Mouse (Mus musculus) kidney, postnatal 4 days (tissue): ENCODE data around the gene Urgcp.

Experiments used
- DNase-seq, 2 experiments: peaks; one replicate each; pipeline ENCODE4 v3.0.0; 2021; ENCODE audit warnings: mixed read lengths in 2 of 2

The Urgcp gene

DNA sequence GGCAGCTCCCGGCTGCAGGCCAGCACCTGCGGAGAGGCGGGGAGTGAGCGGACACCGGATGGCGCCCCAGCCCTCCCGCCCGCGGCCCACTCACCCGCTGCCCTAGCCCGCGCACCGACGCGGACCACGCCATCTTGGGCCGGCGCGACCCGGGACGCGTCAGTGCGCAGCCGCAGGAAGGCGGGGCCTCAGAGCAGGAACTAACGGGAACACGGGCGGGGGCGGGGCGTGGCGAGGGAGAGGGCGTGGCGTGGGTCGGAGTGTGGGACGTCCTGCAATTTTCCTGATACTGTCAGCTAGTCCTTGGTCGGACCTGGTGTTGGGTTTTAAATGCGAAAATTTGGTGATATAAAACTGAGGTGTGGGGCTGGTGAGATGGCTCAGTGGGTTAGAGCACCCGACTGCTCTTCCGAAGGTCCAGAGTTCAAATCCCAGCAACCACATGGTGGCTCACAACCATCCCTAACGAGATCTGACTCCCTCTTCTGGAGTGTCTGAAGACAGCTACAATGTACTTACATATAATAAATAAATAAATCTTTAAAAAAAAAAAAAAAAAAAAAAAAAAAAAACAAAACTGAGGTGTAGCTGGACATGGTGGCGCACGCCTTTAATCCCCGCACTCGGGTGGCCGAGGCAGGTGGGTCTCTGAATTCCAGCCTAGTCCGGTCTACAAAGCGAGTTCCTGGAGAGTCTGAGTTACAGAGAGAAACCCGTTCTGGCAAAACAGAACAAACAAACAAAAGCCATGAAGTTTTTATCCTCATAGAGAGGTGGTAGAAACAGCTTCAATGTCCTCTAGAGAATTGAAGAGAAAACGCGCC, 54.4 kb downstream of the Urgcp start:
- peak; percentile 97 for DNase-seq

DNA sequence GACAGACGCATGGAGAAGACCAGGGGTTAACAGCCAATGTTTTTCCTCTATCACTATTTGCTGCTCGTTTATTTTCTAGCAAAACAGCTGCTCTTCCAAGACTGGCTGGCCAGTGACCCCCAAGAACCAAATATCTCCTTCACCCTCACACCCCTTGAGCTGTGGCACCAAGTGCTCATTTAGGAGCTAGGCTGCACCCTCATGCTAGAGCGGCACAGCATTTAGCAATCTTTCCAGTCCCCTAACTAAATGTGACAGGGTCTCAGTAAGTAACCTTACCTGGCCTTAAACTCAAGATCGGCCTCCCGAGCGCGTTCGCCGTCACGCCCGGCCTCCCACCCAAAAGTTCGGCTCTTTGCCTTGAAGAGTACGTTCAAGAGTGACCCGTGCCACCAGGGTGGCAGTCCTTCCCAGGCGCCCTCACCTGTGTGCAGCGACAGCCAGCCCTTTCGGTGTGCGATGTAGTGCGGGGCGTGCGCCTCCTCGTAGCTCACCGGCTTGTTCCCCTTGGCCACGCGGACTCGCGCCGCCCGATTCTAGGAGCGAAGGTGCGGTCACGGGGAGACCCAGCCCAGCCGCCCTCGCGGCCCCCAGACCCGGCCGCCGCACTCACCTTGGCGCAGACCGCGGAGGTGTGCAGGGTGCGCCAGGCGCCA, 55.2 kb downstream of the Urgcp start:
- no peak for DNase-seq

DNA sequence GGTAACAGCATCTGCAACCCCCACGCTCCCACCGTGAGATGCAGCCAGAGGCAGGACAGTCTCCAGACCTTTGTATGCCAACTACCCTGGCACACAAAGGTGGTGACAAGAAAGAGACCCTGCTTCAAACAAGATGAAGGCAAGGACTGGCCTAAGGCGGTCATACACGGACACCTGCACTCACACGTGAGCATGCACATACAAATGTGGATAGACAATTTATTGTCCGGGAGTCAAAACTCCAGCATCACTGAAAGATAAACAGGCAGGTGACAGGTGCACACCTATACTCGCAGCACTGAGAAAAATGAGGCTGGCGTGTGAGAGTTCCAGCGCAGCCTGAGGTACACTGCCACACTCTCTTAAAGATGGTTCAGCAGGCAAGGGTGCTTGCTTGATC, 56.2 kb downstream of the Urgcp start:
- no peak for DNase-seq

DNA sequence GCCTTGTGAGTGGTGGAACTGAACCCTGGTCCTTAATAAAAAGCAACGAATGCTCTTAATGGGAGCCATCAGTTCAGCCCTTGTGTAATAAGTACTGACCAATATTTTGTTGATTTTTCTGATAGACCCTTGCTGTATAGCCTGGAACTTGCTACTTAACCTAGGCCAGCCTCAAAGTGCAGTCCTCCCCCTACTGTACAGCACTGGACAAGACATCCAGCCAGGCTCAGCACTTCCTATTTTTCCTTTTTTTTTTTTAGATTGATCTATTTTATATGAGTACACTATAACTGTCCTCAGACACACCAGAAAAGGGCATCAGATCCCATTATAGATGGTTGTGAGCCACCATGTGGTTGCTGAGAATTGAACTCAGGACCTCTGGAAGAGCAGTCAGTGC, 58.8 kb downstream of the Urgcp start:
- DNase-seq = no peak

DNA sequence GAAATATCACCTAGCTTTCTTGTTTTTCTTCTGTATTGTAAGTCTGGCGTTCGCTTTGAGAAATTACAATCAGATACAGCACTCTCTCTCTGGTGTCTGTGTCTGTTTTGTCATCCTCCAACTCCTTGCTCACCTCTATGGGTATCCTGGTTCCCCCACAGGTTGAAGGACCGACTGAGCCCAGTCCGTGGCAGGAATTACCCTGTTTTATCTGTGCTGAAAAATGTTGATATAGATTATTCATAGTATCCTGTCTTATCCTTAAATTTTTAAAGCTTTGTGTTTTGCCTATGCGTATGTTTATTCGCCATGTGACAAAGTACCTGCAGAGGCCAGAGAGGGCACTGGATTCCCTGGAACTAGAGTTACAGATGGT, 59.2 kb downstream of the Urgcp start:
- no peak for DNase-seq

DNA sequence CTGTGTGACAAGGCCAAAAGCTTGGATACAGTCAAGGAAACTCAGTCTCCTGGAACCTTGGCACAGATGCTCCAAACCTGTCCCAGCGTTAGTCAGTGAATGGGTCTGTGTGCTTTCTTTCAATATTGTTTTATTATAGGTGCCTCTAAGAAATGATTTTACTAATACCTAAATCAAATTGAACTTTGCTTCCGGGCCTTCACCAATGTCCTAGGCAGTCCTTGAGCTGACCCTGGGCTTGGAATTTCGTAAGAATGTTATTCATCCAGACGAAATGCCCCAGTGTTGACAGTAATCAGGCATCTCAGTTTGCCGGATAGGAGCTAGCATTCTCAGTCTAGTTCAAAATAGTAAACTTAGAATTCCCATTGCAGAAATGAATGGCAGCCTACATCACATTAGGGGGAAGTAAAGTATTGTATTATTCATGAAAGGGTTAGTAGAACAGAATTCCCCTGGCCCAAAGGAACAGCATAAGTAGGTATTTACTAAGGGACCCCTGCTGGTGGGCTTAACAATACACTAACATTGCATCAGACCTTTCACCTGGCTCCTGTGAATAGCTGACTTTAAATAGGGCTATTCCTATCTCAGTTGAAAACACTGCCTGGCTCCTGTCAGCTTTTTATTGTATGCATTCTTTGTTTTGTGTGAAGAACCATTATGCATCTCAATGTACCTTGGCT, 59.8 kb downstream of the Urgcp start:
- DNase-seq = no peak

DNA sequence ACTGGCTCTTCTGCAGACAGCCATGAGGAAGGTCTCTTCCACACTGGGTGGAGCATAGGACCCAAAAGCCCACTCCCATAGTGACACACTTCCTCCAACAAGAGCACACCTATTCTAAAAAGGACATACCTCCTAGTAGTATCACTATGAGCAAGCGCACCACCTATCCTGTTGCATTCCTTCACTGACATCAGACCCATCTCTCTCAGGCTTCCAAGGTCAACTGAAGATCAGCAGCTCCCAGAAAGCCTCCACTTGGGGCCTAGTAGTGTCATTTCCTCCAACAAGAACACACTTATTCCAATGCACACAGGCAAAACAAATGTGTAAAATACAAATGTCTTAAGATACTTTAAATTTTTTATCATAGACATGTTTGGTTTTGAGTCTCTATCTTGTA, 60.4 kb downstream of the Urgcp start:
- no peak for DNase-seq

DNA sequence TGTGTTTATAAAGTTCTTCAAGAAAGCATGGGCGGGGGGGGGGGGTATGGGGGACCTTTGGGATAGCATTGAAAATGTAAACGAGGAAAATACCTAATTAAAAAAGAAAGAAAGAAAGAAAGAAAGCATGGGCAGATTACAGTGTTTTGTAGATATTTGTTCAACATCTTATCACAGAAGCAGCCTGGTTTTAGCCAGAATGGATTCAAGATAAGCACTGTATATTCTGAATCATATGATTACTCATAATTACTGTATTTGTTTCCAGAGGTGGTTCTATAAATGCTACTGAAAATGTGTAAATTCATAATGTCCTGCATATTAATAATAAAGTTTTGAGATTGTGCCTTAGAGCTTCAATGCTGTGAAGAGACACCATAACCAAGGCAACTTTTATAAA, 60.9 kb downstream of the Urgcp start:
- DNase-seq = no peak

DNA sequence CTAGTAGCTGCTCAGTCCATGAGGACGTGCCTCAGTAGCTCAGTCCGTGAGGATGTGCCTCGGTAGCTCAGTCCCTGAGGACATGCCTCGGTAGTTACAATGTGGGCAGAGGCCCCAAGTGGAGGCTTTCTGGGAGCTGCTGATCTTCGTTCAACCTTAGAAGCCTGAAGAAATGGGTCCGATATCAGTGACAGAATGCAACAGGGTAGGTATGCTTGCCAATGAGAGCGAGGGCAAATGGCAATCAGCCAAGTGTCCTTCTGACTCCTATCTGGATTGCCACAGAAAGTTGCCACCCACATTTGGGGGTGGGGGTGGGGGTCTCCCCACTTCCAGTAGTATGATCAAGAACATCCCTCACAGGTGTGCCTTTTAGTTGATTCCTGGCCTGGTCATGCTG, 61.4 kb downstream of the Urgcp start:
- no peak for DNase-seq

DNA sequence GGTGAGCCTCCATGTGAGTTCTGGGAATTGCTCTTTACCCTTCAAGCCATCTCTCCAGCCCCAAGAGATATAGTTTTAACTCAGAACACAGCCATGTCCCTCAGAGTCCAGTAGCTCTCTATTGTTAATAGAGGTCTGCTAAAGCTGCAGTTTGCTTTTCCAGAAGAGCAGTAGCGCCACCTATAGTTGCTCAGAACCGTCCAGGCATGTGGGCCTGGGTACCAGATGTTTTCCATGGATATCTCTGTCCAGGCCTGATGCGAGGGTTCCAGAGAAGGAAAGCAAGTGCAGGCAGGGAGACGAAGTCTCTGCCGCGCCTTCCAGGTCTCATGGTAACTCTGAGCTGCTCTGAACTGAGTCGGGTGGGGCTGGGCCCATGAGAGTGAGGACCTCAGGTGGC, 70.4 kb downstream of the Urgcp start:
- DNase-seq = peak; percentile 70 to 80

DNA sequence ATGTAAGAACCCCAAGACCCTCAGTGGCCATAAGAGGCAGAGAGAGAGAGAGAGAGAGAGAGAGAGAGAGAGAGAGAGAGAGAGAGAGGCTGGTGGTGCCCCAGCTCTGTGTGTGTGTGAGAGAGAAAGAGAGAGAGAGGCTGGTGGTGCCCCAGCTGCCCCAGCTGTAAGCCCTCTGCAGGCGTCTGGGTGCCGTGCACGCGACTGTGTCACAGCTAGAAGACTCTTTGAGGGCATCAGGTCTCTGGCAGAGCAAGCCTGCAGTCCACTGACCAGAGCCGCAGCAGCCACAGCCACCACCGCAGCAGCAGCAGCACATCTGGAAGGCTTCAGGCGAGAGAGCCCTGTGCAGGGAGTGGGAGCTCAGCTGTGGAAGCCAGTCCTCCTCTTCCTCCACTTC, 77.9 kb downstream of the Urgcp start:
- DNase-seq = no peak

DNA sequence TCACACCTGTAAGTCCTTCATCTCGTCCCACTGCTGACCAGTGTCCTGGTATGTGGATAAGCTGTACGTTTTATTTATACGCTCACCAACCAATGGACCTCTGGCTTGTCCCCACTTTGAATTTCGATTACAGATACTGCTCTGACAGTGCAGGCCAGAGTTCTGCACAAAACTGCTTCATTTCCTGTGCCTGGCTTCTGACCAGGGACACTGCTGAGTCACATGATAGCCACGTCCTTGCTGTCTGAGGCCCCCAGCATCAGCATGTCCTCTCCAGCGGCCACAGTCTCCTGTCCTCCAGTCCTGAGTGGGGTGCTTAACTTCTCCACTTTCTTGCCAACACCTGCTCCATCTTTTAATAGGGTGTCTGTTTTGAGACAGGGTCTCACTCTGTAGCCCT, 79.6 kb downstream of the Urgcp start:
- DNase-seq = no peak
